Comparison of ENCODE assay signal across 8 mouse cellular contexts in genomic region chr2:25263623-25264285, GRCm38 (mm10). TPM values are rescaled to one million over a fixed set of nuclear protein-coding genes. Genes with fewer than 3 reads are reported as not detected.
DNase-seq lines count a peak whose midpoint lies in the region; ATAC-seq and TF ChIP-seq lines count a peak whose summit lies in the region.

No protein-coding gene starts in this region.

- H3K27me3 ChIP-seq in hindbrain, embryonic 13.5 days = peaks cover 18% of the 10 kb centered on the region
- H3K27me3 ChIP-seq in midbrain, embryonic 15.5 days (replicated peaks) = peaks cover 8% of the 10 kb centered on the region; the same call in 1 of the 2 replicates

- intact Hi-C loops in left cerebral cortex, adult 2 months (cut with DNase I) = loop anchor here (2.0 kb wide), 2 partner anchors 35 to 71 kb away; no protein-coding TSS in a partner anchor
- intact Hi-C loops in left cerebral cortex, postnatal 10 days (cut with DNase I) = no loop called here

- no peak for TF ChIP-seq CTCF in left cerebral cortex, adult 2 months (IDR thresholded peaks at IDR 0.05)

- H3K9ac ChIP-seq in hindbrain, embryonic 13.5 days = peak overlapping the region; percentile 85
- peak overlapping the region; percentile 71 for H3K9ac ChIP-seq in midbrain, embryonic 15.5 days

- ATAC-seq in hindbrain, embryonic 13.5 days (ENCODE audit: low FRiP score) = no peak
- ATAC-seq in midbrain, embryonic 15.5 days (replicated peaks) = no peak
- no peak for ATAC-seq in CD4-positive, CD25-positive, alpha-beta regulatory T cell, adult 4 months

- H3K4me2 ChIP-seq in hindbrain, embryonic 13.5 days = peak overlapping the region; percentile 99
- peak overlapping the region; percentile 99 for H3K4me2 ChIP-seq in midbrain, embryonic 15.5 days

- H3K4me1 ChIP-seq in hindbrain, embryonic 13.5 days (replicated peaks) = peaks cover 60% of the 10 kb centered on the region
- peaks cover 57% of the 10 kb centered on the region for H3K4me1 ChIP-seq in midbrain, embryonic 15.5 days

- no peaks in the 10 kb centered on the region for H3K9me3 ChIP-seq in hindbrain, embryonic 13.5 days
- no peaks in the 10 kb centered on the region for H3K9me3 ChIP-seq in midbrain, embryonic 15.5 days

- WGBS in hindbrain, embryonic 13.5 days = 18% methylated on average over 12 of the region's 12 CpGs
- WGBS in midbrain, embryonic 15.5 days = 22% methylated on average over 12 of the region's 12 CpGs

- no peak for DNase-seq in left cerebral cortex, adult 2 months (ENCODE audit: extremely low spot score in 1 of 2, low spot score in 2 of 2)
- DNase-seq in left cerebral cortex, postnatal 10 days (ENCODE audit: extremely low spot score in 1 of 2, low spot score in 2 of 2) = no peak
- peak; percentile 79 to 85 for DNase-seq in cerebellum, postnatal 10 days
- DNase-seq in urinary bladder, adult 18-20 months (ENCODE audit: low spot score in 2 of 2) = no peak
- DNase-seq in frontal cortex, postnatal 36 days (ENCODE audit: low spot score in 2 of 2) = no peak

- peak overlapping the region; percentile 85 for H3K27ac ChIP-seq in left cerebral cortex, adult 2 months
- H3K27ac ChIP-seq in hindbrain, embryonic 13.5 days = peak overlapping the region; percentile 87; the same call in 1 of the 2 replicates
- H3K27ac ChIP-seq in midbrain, embryonic 15.5 days = no peak overlapping the region

- peaks cover 9% of the 10 kb centered on the region for H3K36me3 ChIP-seq in hindbrain, embryonic 13.5 days
- no peaks in the 10 kb centered on the region for H3K36me3 ChIP-seq in midbrain, embryonic 15.5 days (replicated peaks)

- H3K4me3 ChIP-seq in left cerebral cortex, adult 2 months = peak overlapping the region; percentile 86
- H3K4me3 ChIP-seq in hindbrain, embryonic 13.5 days = peak overlapping the region; percentile 79
- peak overlapping the region; percentile 81 for H3K4me3 ChIP-seq in midbrain, embryonic 15.5 days

RNA-seq across cellular contexts. Expression of gene Tprn, which starts 1.3 kb away (rescaled TPM):
- total RNA-seq in left cerebral cortex, adult 2 months (2021) = 10 to 100 TPM; 20.9 to 21.8 TPM
- total RNA-seq in left cerebral cortex, postnatal 10 days (2021) = 10 to 100 TPM; 10.8 to 14.6 TPM
- 16.2 and 17.6 TPM in 2 replicates for polyA plus RNA-seq in hindbrain, embryonic 13.5 days (2015; fragmentation: Nextera tagmentation; extraction: Ambion mirVana)
- 16.7 and 16.9 TPM in 2 replicates for polyA plus RNA-seq in midbrain, embryonic 15.5 days (2015; fragmentation: Nextera tagmentation; extraction: Ambion mirVana)
- polyA plus RNA-seq in CD4-positive, CD25-positive, alpha-beta regulatory T cell, adult 4 months (2017; shearing (Covaris generic)) = 1 to 10 TPM; 1.8 to 3.8 TPM

RNA-seq across cellular contexts. Expression of gene Ssna1, which starts 8.5 kb away (rescaled TPM):
- 10 to 100 TPM; 65.6 to 65.9 TPM for total RNA-seq in left cerebral cortex, adult 2 months (2021)
- 10 to 100 TPM; 72.1 to 81.0 TPM for total RNA-seq in left cerebral cortex, postnatal 10 days (2021)
- polyA plus RNA-seq in hindbrain, embryonic 13.5 days (2015; fragmentation: Nextera tagmentation; extraction: Ambion mirVana) = 189 and 199 TPM in 2 replicates
- 186 and 197 TPM in 2 replicates for polyA plus RNA-seq in midbrain, embryonic 15.5 days (2015; fragmentation: Nextera tagmentation; extraction: Ambion mirVana)
- 100 to 1,000 TPM; 124 to 131 TPM for polyA plus RNA-seq in CD4-positive, CD25-positive, alpha-beta regulatory T cell, adult 4 months (2017; shearing (Covaris generic))

RNA-seq across cellular contexts. Expression of gene Tmem203, which starts 8.5 kb away (rescaled TPM):
- 10 to 100 TPM; 35.6 to 41.6 TPM for total RNA-seq in left cerebral cortex, adult 2 months (2021)
- total RNA-seq in left cerebral cortex, postnatal 10 days (2021) = 10 to 100 TPM; 30.5 to 31.4 TPM
- polyA plus RNA-seq in hindbrain, embryonic 13.5 days (2015; fragmentation: Nextera tagmentation; extraction: Ambion mirVana) = 18.6 and 20.9 TPM in 2 replicates
- 13.8 and 15.4 TPM in 2 replicates for polyA plus RNA-seq in midbrain, embryonic 15.5 days (2015; fragmentation: Nextera tagmentation; extraction: Ambion mirVana)
- 10 to 100 TPM in 1 of 2 experiments, 1 to 10 TPM in 1; 9.5 to 10.4 TPM for polyA plus RNA-seq in CD4-positive, CD25-positive, alpha-beta regulatory T cell, adult 4 months (2017; shearing (Covaris generic))

RNA-seq across cellular contexts. Expression of gene Anapc2, which starts 8.5 kb away (rescaled TPM):
- 10 to 100 TPM; 87.1 to 90.3 TPM for total RNA-seq in left cerebral cortex, adult 2 months (2021)
- 10 to 100 TPM; 79.7 to 85.1 TPM for total RNA-seq in left cerebral cortex, postnatal 10 days (2021)
- polyA plus RNA-seq in hindbrain, embryonic 13.5 days (2015; fragmentation: Nextera tagmentation; extraction: Ambion mirVana) = 143 TPM in 2 replicates
- 153 and 157 TPM in 2 replicates for polyA plus RNA-seq in midbrain, embryonic 15.5 days (2015; fragmentation: Nextera tagmentation; extraction: Ambion mirVana)
- 10 to 100 TPM; 34.8 to 54.1 TPM for polyA plus RNA-seq in CD4-positive, CD25-positive, alpha-beta regulatory T cell, adult 4 months (2017; shearing (Covaris generic))

RNA-seq across cellular contexts. Expression of gene AL732309.1, which starts 17.1 kb away (rescaled TPM):
- 1 to 10 TPM; 1.4 to 2.7 TPM for total RNA-seq in left cerebral cortex, adult 2 months (2021)
- 1 to 10 TPM in 1 of 2 experiments, not detected in 1; 2.4 TPM for total RNA-seq in left cerebral cortex, postnatal 10 days (2021)
- polyA plus RNA-seq in hindbrain, embryonic 13.5 days (2015; fragmentation: Nextera tagmentation; extraction: Ambion mirVana) = 5.1 and 6.2 TPM in 2 replicates
- 6.2 and 8.4 TPM in 2 replicates for polyA plus RNA-seq in midbrain, embryonic 15.5 days (2015; fragmentation: Nextera tagmentation; extraction: Ambion mirVana)
- polyA plus RNA-seq in CD4-positive, CD25-positive, alpha-beta regulatory T cell, adult 4 months (2017; shearing (Covaris generic)) = 1 to 10 TPM; 5.9 to 7.1 TPM

Comparison
In these comparisons a context has a peak if more than half of its experiments do, and no peak if none do; other contexts are left out.
1. DNase-seq: peak in cerebellum, postnatal 10 days (2 of 2); none in left cerebral cortex, adult 2 months (0 of 2), left cerebral cortex, postnatal 10 days (0 of 2), urinary bladder, adult 18-20 months (0 of 2) and frontal cortex, postnatal 36 days (0 of 2).
2. Peak in every context shown above with its lines, with median percentiles within 50 percentile points of each other: H3K4me3 ChIP-seq.